Mouse (Mus musculus): ENCODE measurements around the gene Txndc5.

Txndc5 gene

DNA sequence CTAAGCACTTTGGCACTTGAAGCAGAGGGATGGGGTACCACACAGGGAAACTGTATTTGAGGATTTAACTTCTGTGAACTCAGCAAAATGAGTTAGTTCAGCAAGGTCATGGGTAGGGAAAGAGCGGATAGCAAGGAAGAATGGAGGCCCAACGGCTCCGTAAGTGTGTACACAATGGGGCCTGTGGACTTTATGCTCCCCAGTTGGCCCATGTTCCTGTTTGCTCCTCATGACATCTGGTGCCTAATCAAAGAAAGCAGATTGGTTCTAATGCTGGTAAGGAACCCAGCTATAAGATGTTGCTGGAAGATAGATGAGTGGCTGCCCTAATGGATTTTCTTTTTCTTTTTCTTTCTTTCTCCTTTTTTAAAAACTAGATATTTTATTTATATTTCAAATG lies 3.4 kb downstream of the Txndc5 start:
- no peak for DNase-seq

DNA sequence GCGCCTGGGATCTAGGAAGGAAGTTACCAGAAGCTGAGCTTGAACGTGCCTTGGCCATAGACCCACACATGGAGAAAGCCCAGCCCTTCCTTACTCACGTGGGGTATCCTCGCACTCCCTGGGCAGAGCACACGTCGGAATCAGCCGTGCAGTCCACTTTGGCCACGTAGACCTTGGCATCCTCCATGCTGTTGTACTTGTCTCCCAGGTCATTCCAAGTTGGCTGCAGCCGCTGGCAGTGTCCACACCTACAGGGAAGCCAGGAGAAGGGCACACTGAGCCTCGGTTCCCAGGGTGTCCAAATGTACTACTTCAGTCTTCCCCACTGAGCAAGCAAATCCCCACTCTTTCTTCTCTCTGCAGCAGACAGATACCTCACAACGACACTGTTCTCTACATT lies 5.4 kb downstream of the Txndc5 start:
- no peak for DNase-seq

DNA sequence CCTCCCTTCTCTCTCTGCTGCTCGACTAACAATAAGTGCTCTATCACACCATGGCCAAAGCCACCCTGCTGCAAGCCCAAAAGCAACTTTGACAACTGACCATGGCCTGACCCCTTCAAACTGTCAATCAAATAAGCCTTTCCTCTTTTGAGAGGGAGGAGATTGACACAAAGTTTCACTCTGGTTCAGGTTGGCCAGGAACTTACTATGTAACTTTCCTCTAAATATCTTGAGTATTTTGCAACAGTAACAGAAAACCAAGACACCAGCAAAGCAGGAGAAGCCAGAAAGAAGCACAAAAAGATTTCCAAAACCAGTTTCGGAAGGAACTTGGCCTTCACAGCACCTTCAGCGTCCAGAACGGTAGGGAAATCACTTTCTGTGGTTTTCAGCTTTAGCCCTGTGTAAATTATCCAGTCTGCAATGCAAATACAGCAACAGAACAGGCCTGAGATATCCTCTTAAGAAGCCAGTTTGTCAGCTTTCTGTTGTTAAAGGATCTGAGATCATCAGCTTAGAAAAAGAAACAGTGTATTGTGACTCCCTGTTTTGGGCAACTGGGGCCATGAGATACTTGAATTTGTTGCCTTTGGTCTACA lies 6.5 kb downstream of the Txndc5 start:
- DNase-seq: peak; percentile 60

DNA sequence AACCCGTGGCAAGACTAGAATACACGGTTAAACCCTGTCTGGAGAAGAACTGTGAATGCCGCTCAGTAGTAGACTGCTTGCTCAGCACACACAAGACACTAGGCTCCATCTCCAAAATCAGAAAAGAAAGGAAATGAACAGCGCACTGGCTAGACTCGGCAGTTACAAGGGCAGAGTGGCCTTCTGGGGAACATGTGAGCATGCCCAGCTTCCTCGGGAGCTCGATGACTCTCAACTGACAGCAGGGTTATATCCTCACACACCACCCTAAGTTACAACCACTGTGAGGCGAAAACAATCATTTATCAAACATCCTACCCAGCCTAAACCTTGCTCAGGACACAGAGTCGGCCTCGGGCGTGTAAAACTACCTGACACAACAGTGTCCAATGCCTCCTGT lies 8.3 kb downstream of the Txndc5 start:
- DNase-seq: no peak

DNA sequence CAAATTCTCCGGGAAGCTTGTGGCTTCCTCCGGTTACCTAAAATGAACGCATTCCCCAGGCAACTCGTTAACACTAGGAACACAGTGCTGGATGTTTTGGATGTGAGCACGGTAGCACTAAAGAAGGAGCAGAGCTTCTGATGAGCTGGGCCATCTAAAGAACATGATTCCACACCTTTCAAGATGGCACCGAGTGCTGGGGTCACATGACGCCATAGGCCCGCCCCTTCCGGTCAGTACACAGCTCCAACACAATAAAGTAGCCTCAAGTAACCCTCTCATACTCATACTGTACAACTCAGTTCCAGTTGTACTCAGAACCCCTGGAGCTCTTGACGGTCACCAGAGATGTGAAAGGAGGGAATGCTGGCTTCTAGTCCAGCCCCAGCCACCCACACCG lies 12.0 kb downstream of the Txndc5 start:
- DNase-seq: no peak

DNA sequence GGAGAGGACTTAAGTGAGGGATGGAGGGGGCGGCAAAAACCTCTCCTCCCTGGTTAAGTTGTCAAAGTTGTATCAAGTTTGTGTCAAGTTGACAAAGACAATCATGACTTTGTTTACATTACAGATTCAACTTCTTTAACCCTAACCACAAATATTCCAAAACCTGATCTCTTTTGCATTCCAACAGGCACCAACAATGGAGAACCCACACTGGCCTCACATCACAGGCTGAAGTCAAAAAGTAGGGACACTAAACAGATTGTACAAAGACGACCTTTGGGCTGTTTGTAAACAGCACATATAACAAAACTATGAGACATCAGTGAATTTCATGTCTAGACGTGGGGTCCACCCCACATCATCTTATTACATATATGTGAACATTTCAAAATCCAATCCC lies 12.8 kb downstream of the Txndc5 start:
- no peak for DNase-seq

DNA sequence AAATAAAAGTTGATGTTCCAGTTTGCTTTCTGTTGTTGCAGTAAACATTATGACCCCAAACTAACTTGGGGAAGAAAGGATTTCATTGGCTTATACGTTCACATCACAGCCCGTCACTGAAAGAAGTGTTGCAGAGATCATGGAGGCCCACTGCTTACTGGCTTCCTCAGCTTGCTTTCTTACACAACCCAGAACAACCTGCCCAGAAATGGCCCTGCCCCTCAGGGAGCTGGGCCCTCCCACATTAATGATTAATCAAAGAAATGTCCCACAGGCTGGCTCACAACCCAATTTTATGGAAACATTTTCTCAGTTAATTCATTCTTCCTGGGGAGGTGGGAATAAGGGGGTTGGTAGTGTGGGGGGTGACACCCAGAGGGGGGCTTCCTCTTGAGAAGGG lies 13.2 kb downstream of the Txndc5 start:
- peak; percentile 60 for DNase-seq

DNA sequence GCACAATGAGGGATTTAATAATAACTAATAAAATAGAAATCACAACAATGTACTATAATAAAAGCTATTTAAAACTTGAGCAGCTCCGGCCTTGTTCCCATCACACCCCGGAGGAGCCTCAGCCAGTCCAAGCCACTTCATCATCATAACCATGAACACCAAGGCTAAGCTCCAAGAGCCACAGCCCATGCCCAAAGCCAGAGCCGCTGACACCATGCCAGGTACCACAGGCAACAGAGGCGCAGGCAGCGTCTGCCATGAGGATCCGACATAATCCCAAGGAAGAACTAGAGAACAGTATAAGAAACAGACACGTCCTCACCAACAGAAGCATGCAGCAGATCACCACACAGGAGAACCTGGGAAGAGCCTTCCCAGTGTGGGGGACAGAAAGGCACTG lies 14.7 kb downstream of the Txndc5 start:
- DNase-seq: no peak

DNA sequence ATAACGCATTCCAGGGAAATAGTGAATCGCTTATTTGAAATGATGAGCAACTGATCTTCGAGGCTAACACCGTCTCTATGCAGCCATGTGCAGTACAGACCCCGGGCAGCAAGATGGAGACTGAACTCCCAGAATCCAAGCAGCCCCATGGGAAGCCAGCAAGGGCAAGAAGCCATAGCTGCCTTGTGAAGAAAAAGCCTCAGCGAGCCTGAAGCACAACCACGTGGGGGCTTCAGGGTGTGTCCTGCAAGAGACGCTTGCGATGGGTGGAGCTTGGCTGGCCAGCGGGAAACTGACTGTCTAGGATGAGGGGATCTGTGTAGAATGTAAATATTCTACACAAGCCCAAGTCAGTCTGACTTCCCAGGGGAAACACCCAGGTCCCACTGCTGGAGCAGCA lies 16.6 kb downstream of the Txndc5 start:
- DNase-seq: peak; percentile 63

DNA sequence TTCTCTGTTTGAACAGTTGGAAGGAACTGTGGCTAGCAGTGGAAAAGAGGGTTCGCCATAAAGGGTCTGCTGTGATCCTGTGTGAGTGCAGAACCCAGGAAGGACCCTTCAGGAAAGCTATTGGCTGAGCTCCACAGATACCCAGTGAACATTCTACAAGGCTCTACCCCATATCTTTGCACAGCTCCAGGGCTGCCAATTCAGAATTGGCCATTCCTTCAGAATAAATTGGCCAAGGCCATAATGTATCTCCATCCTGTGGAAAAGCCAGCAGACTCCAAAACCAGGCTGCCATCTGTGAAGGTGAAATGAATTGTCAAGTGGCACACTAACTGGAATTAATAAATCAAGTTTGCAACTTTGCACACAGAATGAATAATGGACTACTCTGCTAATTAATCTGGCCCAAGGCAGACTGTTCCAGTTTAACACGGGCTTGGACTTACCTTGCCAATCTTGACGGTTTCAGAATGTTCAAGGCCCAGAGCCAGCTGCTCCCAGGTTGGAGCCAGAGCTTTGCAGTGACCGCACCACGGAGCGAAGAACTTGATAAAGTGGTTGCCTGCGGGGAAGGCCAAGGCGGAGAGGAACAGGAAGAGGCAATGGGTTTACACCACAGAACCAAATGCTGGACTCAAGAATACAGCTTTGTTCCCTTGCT lies 18.8 kb downstream of the Txndc5 start:
- DNase-seq: no peak

DNA sequence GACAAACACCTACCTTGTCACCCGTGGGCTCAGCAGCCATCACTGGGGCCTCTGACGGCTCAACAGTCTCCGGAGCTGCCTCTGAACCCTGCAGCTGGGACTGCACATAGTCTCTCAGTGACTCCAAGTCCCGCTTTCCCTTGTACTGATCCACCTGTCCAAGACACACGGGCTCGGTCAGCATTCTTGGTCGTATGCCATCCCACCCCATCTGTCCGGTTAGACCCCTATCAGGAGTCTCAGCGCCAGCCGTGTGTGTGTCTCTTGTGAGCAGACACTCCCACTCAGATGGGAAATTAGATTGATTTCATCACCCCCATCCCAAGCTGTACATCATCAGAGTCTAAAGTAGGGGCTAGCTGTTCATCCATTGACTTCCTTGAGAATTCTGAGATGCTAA lies 21.7 kb downstream of the Txndc5 start:
- DNase-seq: no peak

DNA sequence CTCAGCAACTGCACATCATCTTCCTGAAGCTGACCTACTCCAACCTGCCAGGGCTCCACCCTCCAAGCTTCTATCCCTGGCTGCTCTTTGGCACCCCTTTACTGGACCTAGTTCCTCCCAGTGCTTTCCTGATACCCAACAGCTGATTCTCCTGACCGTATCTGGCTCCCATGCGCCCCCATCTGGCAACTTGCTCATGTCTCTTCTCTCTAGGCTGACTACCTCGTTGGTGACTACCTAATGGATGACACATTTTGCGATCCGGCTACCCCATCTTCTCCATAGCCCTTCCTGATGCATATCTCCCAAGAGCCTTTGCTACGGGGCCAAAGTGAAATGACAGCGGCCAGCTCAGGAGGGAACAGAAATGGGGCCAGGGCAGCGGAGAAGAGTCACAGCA lies 22.3 kb downstream of the Txndc5 start:
- DNase-seq: peak; percentile 75

DNA sequence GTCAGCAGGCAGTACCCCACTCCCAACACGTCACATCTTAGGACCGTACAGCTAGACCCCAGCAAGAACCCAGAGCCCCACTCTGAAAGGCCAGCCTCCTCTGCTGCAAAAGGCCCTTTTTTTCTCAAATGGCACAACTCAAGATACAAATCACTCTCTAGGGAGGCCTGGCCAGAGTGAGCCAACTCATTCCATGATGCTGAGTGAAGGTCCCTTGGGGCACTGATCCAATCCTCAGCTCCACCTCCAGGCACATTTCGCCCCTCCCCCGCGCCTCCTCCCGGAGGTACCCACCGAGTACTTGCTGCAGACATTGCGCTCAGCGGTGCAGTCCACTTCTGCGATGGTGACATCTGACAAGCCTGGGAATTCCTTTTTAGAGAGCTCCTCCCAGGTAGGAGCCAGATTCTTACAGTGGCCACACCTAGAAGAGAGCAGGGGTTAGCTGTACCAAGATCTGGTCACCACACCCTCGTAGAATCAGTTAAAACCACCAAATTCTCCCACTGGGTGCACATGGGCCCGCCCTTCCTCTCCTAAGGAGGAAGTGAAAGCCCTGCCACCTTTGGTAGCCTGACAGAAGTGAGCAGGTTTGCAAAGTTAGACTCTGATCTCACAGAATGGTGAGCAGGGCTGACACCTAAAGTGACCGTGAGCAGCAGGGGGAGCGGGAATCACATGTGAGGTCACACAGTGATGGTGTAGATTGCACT lies 25.3 kb downstream of the Txndc5 start:
- peak; percentile 55 for DNase-seq

DNA sequence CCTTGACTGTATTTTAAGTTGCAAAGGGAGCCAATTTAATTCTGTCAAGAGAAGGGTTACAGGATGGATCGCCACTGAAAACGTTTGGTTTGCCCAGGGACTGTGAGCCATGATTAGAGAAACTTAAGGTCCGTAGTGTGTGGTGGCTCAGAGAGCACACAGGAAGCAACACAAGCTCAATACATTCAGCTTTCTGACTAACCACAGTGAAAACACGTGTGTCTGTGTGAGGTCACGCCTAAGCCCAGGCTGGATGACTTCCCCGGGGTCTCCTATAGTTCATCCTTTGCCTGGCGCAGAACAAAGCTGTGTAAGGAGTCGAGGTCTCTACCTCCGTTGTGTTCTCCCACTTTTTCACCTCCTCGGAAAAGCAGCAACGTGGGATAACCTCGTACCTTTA lies 27.3 kb downstream of the Txndc5 start:
- no peak for DNase-seq

DNA sequence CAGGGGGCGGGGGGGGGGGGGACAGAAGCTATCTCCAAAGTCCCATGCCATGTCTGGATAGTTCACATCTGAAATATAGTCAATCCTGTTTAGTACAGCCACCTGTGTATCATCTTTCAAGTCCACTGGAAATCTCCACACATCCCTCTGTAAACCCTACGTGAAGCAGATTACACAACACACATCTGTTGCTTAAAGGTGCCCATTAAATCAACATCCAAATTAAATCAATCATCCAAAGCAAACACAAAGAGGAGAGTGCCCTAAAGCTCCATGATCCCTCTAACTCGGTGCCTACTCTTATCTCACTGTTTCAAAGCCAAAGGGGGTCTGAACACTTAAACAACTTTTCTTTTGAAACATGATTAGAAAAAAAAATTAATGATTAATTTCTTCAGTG lies 31.9 kb downstream of the Txndc5 start:
- DNase-seq: no peak

DNA sequence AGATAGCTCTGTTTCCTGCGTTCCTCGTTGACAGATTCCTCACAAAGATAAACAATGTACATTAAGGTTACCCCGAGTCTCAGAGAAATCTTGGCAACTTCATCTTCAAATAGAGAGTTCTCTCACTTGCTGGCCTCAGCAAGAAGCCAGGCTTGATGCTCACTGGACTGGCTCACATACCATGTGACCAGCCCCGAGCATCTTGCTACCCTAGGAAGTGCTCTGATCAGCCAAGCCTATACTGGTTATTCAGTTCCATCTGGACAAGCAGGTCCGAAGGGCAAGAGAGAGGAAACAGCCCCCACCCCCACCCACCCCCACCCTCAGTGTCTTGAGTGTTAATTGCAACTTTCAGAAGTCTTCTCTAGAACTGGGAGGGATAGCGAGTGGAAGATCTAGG lies 41.9 kb downstream of the Txndc5 start:
- DNase-seq: no peak

DNA sequence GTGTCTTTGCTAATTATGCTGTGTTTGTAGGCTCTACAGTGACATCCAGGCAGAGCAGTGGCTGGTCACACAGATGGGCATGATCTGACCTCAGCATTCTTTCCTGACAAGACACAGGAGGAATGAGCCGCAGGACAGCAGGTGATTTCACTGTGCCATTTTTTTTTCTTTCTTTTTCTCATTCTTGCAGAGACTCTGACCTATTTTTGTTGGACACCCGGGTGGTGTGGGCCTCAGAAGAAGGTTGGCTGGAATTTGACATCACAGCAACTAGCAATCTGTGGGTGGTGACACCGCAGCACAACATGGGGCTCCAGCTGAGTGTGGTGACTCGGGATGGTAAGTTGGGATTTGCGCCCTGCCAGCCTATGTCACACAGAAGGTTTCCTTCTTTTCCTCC lies 43.9 kb downstream of the Txndc5 start:
- no peak for DNase-seq

DNA sequence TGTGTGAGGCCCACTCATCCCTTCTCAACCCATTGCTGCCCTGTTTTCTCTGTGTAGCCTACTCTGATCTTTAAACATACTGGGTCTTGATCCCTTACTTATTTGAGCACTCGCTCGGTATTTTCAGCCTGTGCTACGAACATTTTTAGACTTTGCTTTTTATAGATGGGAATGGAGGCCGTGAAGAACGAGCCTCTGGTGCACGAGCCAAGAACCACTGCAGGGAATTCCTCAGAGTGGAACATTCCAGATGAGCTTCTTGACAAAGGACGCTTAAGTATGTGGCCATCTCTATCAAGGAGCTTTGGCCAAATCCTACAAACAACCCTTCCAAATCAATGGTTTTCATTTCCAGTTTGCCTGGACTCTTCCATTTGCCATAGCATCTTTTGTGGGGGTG lies 47.6 kb downstream of the Txndc5 start:
- DNase-seq: no peak

DNA sequence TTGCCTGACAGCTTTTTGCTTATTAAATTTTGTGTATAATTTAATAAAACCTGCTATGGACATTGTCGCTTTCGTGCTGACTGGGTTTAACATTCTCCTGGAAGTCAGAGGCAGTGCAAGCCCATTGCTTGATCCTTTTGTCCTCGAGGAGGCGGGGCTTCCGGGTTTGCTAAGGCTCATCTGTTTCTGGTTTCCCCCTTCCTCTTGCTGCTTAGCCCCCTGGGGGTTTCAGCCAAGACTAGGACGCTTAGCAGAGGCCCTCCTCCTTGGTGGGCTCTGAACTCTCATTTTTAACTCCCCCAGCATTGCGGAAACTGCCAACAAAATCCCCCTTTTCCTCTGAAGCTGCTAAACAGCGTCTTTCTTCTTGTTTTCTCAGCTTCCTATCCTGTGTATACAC lies 51.7 kb downstream of the Txndc5 start:
- peak; percentile 6 for DNase-seq

DNA sequence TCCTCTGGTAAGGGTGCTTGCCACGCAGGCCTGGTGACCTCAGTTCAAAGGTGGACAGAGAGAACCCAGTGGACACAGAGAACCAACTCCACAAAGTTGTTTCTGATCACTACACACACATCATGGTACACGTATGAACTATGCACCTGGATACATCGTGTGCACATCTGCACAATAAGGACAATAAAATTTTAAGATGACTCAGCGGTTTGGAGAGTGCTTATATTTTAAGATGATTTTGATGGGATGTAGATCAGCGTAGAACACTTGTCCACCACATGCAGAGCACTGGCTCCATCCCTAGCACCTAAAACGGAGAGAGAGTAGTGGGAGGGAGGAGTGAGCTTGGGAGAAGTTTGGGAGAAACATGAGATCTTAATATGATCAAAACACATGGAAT lies 55.1 kb downstream of the Txndc5 start:
- no peak for DNase-seq

DNA sequence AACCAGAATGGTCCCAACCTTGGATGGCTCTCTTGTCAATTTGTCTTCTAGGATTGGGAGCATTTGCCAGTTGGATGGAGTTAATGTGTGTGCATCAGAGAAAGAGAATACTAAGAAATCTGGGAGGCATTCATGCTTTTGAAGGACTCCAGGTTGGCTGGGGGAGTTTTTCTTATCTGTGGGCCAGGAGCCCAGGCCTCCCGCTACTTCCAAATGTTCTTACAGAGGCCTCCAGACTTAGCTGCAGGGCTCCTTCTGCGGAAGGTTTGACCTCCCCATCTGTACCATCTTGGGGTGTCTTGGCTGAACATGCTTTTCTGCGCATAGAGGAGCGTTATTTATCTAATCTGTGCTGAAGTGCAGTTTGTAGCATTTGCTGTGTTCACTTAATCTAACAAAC lies 56.0 kb downstream of the Txndc5 start:
- no peak for DNase-seq

DNA sequence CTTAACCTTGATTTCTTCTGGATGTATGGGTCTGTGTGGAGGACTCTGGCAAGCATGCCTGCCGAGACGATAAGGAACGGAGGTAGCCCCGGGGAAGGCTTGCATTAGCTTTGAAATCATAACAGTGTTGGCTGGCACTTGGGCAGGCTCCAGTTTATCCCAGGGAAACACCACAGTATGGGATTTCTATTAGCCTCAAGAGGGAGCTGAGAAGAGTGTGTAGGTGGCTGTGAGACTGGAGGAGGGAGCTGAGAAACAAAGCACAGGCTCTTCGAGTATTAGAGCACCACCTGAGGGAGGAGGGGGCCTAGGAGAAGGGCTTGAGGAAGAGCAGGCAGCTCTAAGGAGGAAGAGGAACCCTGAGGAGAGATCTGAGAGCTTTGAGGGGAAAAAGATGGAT lies 57.7 kb downstream of the Txndc5 start:
- no peak for DNase-seq

DNA sequence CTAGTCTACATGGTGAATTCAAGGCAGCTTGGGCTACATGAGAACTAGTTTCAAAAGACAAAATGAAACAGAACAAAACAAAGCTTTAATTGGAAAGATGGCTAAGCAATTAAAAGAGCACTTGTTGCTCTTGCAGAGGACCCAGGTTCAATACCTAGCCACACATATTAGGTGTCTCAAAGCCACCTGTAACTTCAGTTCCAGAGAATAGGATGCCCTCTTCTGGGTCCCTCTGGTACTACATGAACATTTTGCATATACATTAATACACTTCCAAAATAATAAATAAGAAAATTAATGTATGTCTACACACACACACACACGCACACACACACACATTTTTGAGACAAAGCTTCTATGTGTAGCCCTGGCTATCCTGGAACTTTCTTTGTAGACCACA lies 65.2 kb downstream of the Txndc5 start:
- DNase-seq: peak; percentile 48

DNA sequence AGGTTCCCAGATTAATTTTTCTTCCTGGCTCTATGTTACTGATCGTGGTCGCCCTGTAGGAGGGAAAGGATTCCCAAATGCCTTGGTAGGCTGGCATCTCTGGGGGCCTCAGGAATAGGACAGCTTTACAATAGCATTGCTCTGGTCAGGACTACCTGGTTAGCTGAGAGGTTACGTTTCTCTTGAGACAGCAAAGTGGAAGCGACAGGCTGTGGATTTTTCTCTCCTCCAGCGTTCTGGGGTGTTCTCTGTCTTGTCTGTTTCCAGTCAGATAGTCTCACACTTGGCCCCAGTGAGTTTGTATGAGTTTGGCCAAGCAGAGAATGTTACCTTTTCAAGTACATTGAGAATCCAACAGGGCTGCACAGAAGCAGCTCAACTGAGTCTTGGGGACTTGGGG lies 77.2 kb downstream of the Txndc5 start:
- no peak for DNase-seq
